Mouse (Mus musculus): ENCODE data around the gene Cyp2d12. TPM values are rescaled to one million over a fixed set of nuclear protein-coding genes. Genes with fewer than 3 reads are reported as not detected.
"Not testable (repeated sequence)": the region's sequence is repeated elsewhere in the genome, so short reads cannot be mapped to it uniquely, and the experiment has no call there.

Cyp2d12 gene
- 0.07 TPM in 1 of 2 replicates, not detected in the other for polyA plus RNA-seq (2015; fragmentation: Nextera tagmentation; extraction: Ambion mirVana)

DNA sequence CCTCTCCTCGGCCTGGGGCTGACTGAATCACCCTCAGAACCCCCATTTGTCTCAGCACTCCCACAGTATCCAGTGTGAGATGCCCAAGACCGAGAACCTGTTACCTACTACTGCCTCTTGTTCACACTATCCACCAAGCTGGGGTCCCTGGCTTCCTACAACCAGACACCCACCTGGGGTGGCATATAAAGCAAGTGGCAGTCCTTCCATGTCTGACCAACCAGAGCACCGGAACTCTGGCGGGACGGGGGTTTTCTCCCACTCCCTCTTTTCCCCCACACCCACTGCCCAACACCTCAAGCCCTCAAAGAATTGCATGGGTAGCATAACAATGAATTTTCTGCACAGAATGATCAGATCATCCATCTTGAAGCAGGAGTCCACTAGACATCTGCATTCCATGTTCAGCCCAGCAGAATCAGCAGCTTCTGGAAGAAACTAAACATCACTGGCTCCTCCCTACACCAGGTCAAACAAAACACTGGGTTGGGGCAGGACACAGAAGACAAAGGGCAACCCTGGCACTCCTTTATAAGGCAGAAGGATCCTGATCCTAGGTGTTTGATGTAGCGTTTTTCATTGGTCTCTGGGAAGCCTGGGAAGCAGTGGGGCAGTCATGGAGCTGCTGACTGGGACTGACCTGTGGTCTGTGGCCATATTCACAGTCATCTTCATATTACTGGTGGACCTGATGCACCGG, at the start of gene Cyp2d12:
TSS of gene Cyp2d12 (plus strand) at position 542 of the 700 bp plus-strand sequence.
- Histone ChIP-seq H3K27me3 (ENCODE audit: insufficient read depth, low read length) (no peaks in the 10 kb centered on the region), H3K9ac (replicated peaks) (no peak within 1 kb of the TSS), H3K4me2 (ENCODE audit: low read depth, low read length) (no peak within 1 kb of the TSS), H3K4me3 (ENCODE audit: low read depth, low read length) (no peak within 1 kb of the TSS), H3K4me1 (ENCODE audit: insufficient read depth) (no peaks in the 10 kb centered on the region), H3K27ac (ENCODE audit: low read depth) (no peak within 1 kb of the TSS), H3K36me3 (replicated peaks; ENCODE audit: insufficient read depth, low read length) (no peaks in the 10 kb centered on the region), H3K9me3 (ENCODE audit: low read length) (peaks cover 5% of the 10 kb centered on the region; the same call in 1 of the 2 replicates)
- TF ChIP-seq EP300 (IDR thresholded peaks at IDR 0.05; ENCODE audit: low read depth) (no peak), CTCF (IDR thresholded peaks at IDR 0.05; ENCODE audit: low read depth) (no peak)
- 70% methylated on average over 7 of the region's 7 CpGs for WGBS (ENCODE audit: insufficient replicate concordance)
- ATAC-seq (no peak), DNase-seq (no peak)

DNA sequence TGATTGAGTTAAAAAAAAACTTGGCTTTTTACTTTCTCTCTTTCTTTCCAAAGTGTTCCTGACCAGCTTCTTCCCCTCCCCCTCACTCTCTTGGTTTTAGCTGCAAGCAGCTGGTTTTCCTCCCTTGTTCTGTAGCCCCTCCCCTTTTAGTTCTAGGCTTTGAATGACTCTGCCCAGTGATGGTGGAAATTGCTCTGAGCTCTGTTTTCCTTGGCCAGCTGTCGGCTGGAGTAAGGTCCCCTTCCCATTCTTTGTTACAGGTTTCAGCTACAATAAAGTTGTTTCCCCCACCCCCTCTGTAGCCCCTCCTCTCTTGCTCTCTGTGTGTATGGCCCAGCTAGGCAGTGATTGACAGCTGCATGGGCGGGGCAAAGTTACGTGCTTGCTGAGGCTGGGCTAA, 47.9 kb upstream of the Cyp2d12 start:
- no peak overlapping the region for H3K9ac ChIP-seq (replicated peaks)
- DNase-seq (no peak), ATAC-seq (no peak)
- no peak overlapping the region for H3K27ac ChIP-seq (ENCODE audit: low read depth)
- TF ChIP-seq CTCF (IDR thresholded peaks at IDR 0.05; ENCODE audit: low read depth) = no peak
- no peak for TF ChIP-seq EP300 (IDR thresholded peaks at IDR 0.05; ENCODE audit: low read depth)
- H3K4me1 ChIP-seq (ENCODE audit: insufficient read depth) = no peaks in the 10 kb centered on the region
- no peaks in the 10 kb centered on the region for H3K9me3 ChIP-seq (ENCODE audit: low read length)
- no peaks in the 10 kb centered on the region for H3K27me3 ChIP-seq (ENCODE audit: insufficient read depth, low read length)
- no peak overlapping the region for H3K4me2 ChIP-seq (ENCODE audit: low read depth, low read length)
- WGBS (ENCODE audit: insufficient replicate concordance) = 67% methylated on average over 3 of the region's 3 CpGs
- H3K36me3 ChIP-seq (replicated peaks; ENCODE audit: insufficient read depth, low read length) = no peaks in the 10 kb centered on the region
- no peak overlapping the region for H3K4me3 ChIP-seq (ENCODE audit: low read depth, low read length)

DNA sequence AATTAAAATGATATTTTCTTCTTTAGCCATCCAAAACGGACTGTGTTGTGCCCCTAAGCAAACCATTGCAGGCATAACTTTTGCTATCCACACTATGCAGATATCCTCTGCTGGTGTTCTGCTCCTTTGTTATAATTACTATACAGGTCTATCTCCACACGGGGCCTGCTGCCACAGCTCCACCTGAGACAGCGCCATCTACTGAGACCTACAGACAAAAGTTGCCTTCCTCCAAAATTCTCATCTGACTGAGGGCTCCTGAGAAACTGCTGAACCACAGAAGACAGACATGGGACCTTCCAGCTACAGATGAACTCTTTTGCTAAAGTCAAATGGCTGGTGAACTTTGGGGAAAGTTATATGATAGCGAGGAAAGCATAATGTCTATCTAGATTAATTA, 47.1 kb upstream of the Cyp2d12 start:
- ATAC-seq; H3K4me3 ChIP-seq (ENCODE audit: low read depth, low read length): not testable (repeated sequence)
- 46% methylated on average over 4 of the region's 4 CpGs for WGBS (ENCODE audit: insufficient replicate concordance)

DNA sequence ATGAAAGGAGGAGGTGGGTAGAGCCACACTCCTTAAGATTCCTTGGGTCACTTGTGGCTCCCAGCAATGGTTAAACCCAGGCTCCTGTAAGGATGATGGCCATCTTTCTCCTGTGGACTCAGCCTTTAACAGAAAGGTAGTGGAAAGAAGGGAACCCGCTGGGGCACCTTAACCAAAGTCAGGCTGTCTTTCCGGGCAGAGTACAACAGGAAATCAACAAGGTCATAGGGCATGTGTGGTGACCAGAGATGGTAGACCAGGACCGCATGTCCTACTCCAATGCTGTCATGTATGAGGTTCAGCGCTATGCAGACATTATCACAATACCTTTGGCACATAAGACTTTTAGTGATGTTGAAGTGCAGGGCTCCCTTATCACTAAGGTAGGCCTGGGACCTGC, 45.4 kb upstream of the Cyp2d12 start:
- not testable (repeated sequence) for H3K27ac ChIP-seq (ENCODE audit: low read depth); H3K36me3 ChIP-seq (replicated peaks; ENCODE audit: insufficient read depth, low read length); H3K27me3 ChIP-seq (ENCODE audit: insufficient read depth, low read length); DNase-seq; H3K4me3 ChIP-seq (ENCODE audit: low read depth, low read length); H3K4me2 ChIP-seq (ENCODE audit: low read depth, low read length); ATAC-seq; H3K4me1 ChIP-seq (ENCODE audit: insufficient read depth); H3K9ac ChIP-seq (replicated peaks); H3K9me3 ChIP-seq (ENCODE audit: low read length)
- 69% methylated on average over 4 of the region's 4 CpGs for WGBS (ENCODE audit: insufficient replicate concordance)

More for the DNA sequence above, 47.1 kb upstream of the Cyp2d12 start:
- H3K36me3 ChIP-seq (replicated peaks; ENCODE audit: insufficient read depth, low read length); H3K27ac ChIP-seq (ENCODE audit: low read depth); H3K27me3 ChIP-seq (ENCODE audit: insufficient read depth, low read length); DNase-seq; H3K4me2 ChIP-seq (ENCODE audit: low read depth, low read length); H3K9ac ChIP-seq (replicated peaks); H3K4me1 ChIP-seq (ENCODE audit: insufficient read depth); H3K9me3 ChIP-seq (ENCODE audit: low read length): not testable (repeated sequence)

DNA sequence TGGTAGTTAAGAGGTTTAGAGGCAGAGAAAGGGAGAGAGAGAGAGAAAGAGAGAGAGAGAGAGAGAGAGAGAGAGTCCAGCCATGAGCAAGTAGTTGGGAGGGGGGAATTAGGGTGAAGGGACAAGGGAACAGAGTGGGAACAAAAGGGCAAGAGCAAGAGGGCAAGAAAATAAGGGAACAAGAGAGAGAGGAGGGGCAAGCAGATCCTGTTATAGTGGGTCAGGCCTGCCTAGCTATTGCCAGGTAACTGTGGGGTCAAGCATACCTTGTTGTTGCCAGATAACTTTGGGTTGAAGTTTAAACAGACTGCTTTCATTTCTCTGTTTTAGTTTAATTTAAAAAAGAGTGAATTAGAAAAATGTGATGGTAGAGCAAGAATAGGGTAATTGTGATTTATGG, 44.4 kb upstream of the Cyp2d12 start:
- not testable (repeated sequence) for H3K4me3 ChIP-seq (ENCODE audit: low read depth, low read length); DNase-seq; H3K4me2 ChIP-seq (ENCODE audit: low read depth, low read length); ATAC-seq; H3K36me3 ChIP-seq (replicated peaks; ENCODE audit: insufficient read depth, low read length); H3K27ac ChIP-seq (ENCODE audit: low read depth); H3K9me3 ChIP-seq (ENCODE audit: low read length); H3K27me3 ChIP-seq (ENCODE audit: insufficient read depth, low read length); H3K4me1 ChIP-seq (ENCODE audit: insufficient read depth); H3K9ac ChIP-seq (replicated peaks)

DNA sequence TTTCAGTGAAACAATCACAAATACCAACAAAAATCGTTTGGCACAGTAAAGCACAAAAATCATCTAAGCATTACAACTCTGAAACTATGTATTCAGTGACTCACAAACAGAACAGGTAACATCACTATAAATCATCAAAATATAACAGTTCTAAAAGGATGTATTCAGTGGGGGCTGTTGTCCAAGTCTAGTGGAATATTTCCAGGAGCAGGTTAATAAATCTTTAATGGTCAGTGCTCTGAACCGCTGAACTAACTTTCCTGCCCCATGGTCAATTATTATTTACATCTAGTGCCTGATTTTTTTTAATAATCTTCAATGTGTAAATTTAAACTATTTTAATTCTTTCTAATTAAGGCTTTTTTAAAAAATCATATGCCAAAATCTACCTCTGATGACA, 42.8 kb upstream of the Cyp2d12 start:
- WGBS (ENCODE audit: insufficient replicate concordance) = 61% methylated on average over 2 of the region's 2 CpGs
- H3K4me2 ChIP-seq (ENCODE audit: low read depth, low read length); H3K36me3 ChIP-seq (replicated peaks; ENCODE audit: insufficient read depth, low read length); ATAC-seq; H3K9me3 ChIP-seq (ENCODE audit: low read length); H3K27me3 ChIP-seq (ENCODE audit: insufficient read depth, low read length); H3K9ac ChIP-seq (replicated peaks); DNase-seq; H3K4me1 ChIP-seq (ENCODE audit: insufficient read depth); H3K4me3 ChIP-seq (ENCODE audit: low read depth, low read length); H3K27ac ChIP-seq (ENCODE audit: low read depth): not testable (repeated sequence)

DNA sequence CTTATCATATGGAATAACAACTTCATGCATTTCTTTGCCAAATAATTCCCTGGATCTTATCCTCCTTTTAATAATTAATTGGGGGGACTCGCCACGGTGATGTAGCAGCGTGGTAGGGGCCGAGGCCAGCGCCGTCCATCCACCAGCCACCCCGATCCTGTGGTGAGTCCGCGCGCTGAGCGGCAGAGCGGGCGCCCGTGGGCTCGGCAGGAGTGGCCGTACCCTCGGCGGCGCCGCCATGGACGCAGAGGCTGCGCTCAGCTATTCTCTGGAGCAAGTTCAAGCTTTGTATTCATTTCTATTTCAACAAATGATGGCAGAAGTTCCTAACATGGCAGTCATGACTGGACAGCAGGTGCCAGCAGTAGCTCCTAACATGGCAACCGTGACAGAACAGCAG, 38.7 kb upstream of the Cyp2d12 start:
- not testable (repeated sequence) for H3K36me3 ChIP-seq (replicated peaks; ENCODE audit: insufficient read depth, low read length); DNase-seq; H3K9ac ChIP-seq (replicated peaks); H3K27ac ChIP-seq (ENCODE audit: low read depth); H3K4me3 ChIP-seq (ENCODE audit: low read depth, low read length); H3K27me3 ChIP-seq (ENCODE audit: insufficient read depth, low read length); H3K9me3 ChIP-seq (ENCODE audit: low read length); H3K4me1 ChIP-seq (ENCODE audit: insufficient read depth); ATAC-seq; H3K4me2 ChIP-seq (ENCODE audit: low read depth, low read length)
- 84% methylated on average over 23 of the region's 23 CpGs for WGBS (ENCODE audit: insufficient replicate concordance)

DNA sequence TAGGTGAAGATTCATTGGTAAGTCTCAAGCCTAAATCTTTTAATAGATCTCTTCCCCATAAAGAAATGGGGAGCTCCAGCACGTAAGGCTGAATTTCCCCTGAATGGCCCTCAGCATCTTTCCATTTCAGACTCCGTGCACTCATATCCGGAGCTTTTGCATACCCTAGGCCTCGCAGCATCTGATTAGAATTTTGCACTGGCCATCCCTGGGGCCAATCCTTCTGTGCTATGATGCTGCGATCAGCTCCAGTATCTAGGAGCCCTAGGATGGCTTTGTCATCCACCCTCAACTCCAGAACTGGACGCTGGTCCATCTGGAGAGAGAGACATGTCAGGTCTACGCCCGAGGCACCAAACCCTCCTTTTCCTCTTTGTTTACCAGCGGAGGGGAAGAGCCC, 27.5 kb upstream of the Cyp2d12 start:
- not testable (repeated sequence) for H3K36me3 ChIP-seq (replicated peaks; ENCODE audit: insufficient read depth, low read length); DNase-seq; H3K4me3 ChIP-seq (ENCODE audit: low read depth, low read length); H3K4me1 ChIP-seq (ENCODE audit: insufficient read depth); H3K4me2 ChIP-seq (ENCODE audit: low read depth, low read length); H3K9me3 ChIP-seq (ENCODE audit: low read length); H3K9ac ChIP-seq (replicated peaks); H3K27ac ChIP-seq (ENCODE audit: low read depth); H3K27me3 ChIP-seq (ENCODE audit: insufficient read depth, low read length); ATAC-seq
- 82% methylated on average over 4 of the region's 9 CpGs for WGBS (ENCODE audit: insufficient replicate concordance)

DNA sequence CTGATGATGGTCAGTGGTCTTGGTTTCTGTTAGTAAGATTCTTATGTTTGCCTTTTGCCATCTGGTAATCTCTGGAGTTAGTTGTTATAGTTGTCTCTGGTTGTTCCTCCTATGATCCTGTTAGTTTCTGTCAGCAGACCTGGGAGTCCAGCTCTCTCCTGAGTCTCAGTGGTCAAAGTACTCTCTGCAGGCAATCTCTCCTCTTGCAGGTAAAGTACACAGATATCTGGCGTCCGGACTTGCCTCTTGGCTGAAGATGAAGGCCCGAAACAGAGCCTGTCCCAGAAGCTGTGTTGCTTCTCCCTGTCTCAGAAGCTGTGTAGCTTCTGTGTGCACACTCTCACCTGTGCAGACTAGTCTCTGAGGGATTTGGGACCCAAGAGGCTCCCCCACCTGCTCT, 22.2 kb upstream of the Cyp2d12 start:
- not testable (repeated sequence) for H3K36me3 ChIP-seq (replicated peaks; ENCODE audit: insufficient read depth, low read length); H3K4me1 ChIP-seq (ENCODE audit: insufficient read depth); H3K9ac ChIP-seq (replicated peaks); H3K4me3 ChIP-seq (ENCODE audit: low read depth, low read length); H3K27me3 ChIP-seq (ENCODE audit: insufficient read depth, low read length); DNase-seq; H3K4me2 ChIP-seq (ENCODE audit: low read depth, low read length); H3K9me3 ChIP-seq (ENCODE audit: low read length); ATAC-seq; H3K27ac ChIP-seq (ENCODE audit: low read depth)
- 74% methylated on average over 3 of the region's 3 CpGs for WGBS (ENCODE audit: insufficient replicate concordance)

DNA sequence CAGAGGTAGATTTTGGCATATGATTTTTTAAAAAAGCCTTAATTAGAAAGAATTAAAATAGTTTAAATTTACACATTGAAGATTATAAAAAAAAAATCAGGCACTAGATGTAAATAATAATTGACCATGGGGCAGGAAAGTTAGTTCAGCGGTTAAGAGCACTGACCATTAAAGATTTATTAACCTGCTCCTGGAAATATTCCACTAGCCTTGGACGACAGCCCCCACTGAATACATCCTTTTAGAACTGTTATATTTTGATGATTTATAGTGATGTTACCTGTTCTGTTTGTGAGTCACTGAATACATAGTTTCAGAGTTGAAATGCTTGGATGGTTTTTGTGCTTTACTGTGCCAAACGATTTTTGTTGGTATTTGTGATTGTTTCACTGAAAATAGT, 11.9 kb upstream of the Cyp2d12 start:
- DNase-seq; H3K27ac ChIP-seq (ENCODE audit: low read depth); H3K4me2 ChIP-seq (ENCODE audit: low read depth, low read length); ATAC-seq; H3K36me3 ChIP-seq (replicated peaks; ENCODE audit: insufficient read depth, low read length); H3K4me1 ChIP-seq (ENCODE audit: insufficient read depth); H3K4me3 ChIP-seq (ENCODE audit: low read depth, low read length); H3K9me3 ChIP-seq (ENCODE audit: low read length); H3K27me3 ChIP-seq (ENCODE audit: insufficient read depth, low read length); H3K9ac ChIP-seq (replicated peaks): not testable (repeated sequence)
- 64% methylated on average over 3 of the region's 3 CpGs for WGBS (ENCODE audit: insufficient replicate concordance)
